Mouse (Mus musculus): ENCODE data around the gene Pbxip1.

GRCm38 (mm10) chr3:89479055-89479454 is 42.5 kb downstream of the Pbxip1 start:
- TF ChIP-seq POLR2A (IDR thresholded peaks at IDR 0.05; ENCODE audit: low read depth, low read length) (no peak), CTCF (IDR thresholded peaks at IDR 0.05; ENCODE audit: extremely low read depth, insufficient read depth, insufficient read length, insufficient replicate concordance) (no peak)

Measured in spleen, adult 2 months (tissue).